5 mouse cellular contexts compared by ENCODE assay signal in genomic region chr7:73254972-73255371, GRCm38 (mm10).
DNase-seq lines count a peak whose midpoint lies in the region.

No protein-coding gene starts in this region.

- DNase-seq in 3T3-L1 (ENCODE audit: low read depth, low spot score) (peak; percentile 36), ES-CJ7 (ENCODE audit: low read depth, low spot score) (peak; percentile 27), R1 (ENCODE audit: low read depth, low spot score) (peak; percentile 62)
- DNase-seq in Muller cell, postnatal 12 days (ENCODE audit: inconsistent ontology term) = peak; percentile 36
- DNase-seq in brain, adult 2 months (ENCODE audit: low read depth, low spot score) = peak; percentile 16

Comparison
In these comparisons a context has a peak if more than half of its experiments do, and no peak if none do; other contexts are left out.
1. Peak in every context shown above with its lines: DNase-seq.